Mouse (Mus musculus): ENCODE data around the gene Mt2.
"Not testable (repeated sequence)": the region's sequence is repeated elsewhere in the genome, so short reads cannot be mapped to it uniquely, and the experiment has no call there.

The Mt2 gene

GRCm38 (mm10) chr8:94172075-94172808 lies at the start of gene Mt2:
Gene Mt2, plus strand, starts transcription at chr8:94172664.
- DNase-seq (ENCODE audit: low read depth, low spot score) = no peak

- peak; percentile 41 for DNase-seq (ENCODE audit: low read depth, low spot score)
Measured at GRCm38 (mm10) chr8:94122711-94123468, 49.6 kb upstream of the Mt2 start.

GRCm38 (mm10) chr8:94127711-94128110 lies 44.8 kb upstream of the Mt2 start:
- DNase-seq (ENCODE audit: low read depth, low spot score) = no peak

DNA sequence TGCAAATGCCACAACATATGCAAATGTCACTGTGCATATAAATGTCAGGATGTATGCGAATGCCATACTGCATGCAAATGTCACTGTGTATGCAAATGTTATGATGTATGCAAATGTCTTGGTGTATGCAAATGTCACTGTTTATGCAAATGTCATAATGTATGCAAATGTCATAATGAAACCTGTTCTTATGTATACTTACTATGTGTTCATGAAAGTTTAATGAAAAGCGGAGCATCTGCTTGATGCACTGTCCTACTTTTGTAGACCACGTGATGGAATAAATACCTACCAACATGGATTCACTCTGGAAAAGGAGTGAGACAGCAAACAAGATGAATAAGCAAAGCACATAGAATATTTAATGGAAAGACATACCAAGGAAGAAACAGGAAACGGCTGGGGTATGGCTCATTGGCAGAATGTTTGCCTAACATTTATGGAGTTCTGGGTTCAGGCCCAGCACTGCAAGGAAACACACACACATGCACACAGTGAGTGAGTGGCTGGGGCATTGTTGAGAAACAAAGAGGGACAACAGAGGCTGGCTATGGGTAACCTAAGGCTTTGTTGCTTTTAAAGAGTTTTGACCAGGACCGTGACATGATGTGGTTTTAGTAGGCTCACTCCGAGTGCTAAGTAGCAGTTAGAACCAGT lies 43.2 kb upstream of the Mt2 start:
- DNase-seq (ENCODE audit: low read depth, low spot score) = no peak

- no peak for DNase-seq (ENCODE audit: low read depth, low spot score)
Measured at GRCm38 (mm10) chr8:94130126-94130525, 42.3 kb upstream of the Mt2 start.

GRCm38 (mm10) chr8:94132096-94132495 lies 40.4 kb upstream of the Mt2 start:
- no peak for DNase-seq (ENCODE audit: low read depth, low spot score)

DNA sequence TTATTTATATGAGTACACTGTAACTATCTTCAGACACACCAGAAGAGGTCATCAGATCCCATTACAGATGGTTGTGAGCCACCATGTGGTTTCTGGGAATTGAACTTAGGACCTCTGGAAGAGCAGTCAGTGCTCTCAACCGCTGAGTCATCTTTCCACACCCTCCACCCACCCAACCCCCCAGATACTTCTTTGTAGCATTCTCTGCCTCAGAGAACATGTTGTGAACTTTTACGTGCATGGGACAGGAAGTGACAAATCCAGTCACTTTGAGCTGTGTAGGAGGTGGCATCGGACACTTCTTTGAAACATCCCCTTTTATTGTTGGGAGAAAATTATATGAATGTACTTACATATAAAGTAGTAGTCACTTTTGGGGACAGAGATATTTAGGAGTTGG lies 37.9 kb upstream of the Mt2 start:
- not testable (repeated sequence) for DNase-seq (ENCODE audit: low read depth, low spot score)

DNA sequence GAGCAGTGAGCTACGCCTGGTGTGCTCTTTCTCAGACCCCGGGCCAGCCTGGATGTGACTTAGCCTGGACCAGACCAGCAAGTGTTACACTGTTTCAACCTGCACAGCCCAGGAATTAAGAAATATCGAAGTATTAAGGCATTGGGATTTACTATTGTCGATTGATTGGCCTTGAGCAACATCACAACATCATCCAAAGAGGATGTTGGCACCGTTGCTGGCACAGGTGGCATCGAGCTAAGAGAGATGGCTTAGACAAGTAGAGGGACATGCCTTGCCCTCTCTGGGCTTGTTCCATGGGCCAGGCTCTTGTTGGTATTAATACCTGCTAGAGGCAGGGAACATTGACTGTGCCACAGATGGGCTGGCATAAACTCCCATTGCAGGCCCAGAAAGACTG lies 36.9 kb upstream of the Mt2 start:
- DNase-seq (ENCODE audit: low read depth, low spot score) = no peak

DNA sequence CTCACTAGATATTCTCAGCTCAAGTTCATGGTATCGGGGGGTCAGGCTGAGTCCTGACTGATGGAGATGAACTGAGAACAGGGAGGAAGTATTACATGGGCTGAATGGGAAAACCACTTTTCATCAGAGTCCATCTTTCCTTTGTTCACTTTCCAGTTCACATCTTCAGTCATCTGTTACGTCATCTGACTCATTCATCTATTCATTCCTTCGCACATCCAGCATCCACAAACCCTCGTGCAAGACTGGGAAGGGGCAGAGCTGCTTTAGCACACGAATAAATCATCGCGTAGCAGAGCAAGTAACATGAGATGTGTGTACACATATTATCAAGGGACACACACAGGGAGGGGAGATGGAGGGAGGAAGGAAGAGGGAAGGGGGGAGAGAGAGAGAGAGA lies 36.3 kb upstream of the Mt2 start:
- DNase-seq (ENCODE audit: low read depth, low spot score) = no peak

GRCm38 (mm10) chr8:94136933-94137332 lies 35.5 kb upstream of the Mt2 start, which contains the start of gene Mt4:
Gene Mt4, plus strand, starts transcription at chr8:94137197.
- DNase-seq (ENCODE audit: low read depth, low spot score) = no peak

GRCm38 (mm10) chr8:94140266-94140795 lies 32.1 kb upstream of the Mt2 start:
- DNase-seq (ENCODE audit: low read depth, low spot score) = no peak

- no peak for DNase-seq (ENCODE audit: low read depth, low spot score)
Measured at GRCm38 (mm10) chr8:94148236-94148635, 24.2 kb upstream of the Mt2 start.

- peak; percentile 31 for DNase-seq (ENCODE audit: low read depth, low spot score)
Measured at GRCm38 (mm10) chr8:94150925-94151324, 21.5 kb upstream of the Mt2 start.

DNA sequence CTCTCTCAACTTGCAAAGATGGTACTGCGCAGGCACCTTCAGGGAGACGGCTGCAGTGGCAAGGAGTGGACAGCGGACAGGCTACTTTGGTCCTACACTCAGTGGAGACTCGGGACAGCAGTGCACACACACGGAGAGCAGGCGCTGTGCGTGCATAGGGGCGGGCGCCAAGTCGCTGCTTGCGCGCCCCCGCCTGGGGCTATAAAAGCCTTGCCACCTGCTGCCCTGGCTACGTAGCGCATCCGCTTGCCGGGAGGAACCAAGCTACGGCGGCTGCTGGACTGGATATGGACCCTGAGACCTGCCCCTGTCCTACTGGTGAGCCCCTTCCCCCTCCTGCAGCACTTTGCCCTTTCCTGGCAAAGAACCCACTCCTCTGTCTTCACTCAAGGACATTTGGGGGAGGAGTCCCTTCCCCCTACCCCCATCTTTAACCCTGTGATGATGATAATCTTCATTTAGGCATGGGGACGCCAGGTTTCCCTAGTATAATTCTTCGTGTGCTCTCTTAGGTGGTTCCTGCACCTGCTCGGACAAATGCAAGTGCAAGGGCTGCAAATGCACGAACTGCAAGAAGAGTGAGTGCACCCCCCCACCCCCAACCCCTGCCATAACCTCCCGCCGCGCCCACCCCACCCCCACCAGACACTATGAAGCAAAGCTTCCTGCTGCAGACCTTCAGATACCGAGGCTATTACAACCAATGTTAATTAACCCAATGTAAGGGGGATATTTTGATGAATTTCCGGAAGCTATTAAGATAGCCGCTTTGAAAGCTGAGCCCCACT lies 19.8 kb upstream of the Mt2 start, which contains the start of gene Mt3:
Mt3 (plus strand) TSS at position 95 of the 788 bp plus-strand sequence.
- DNase-seq (ENCODE audit: low read depth, low spot score) = peak; percentile 83

- DNase-seq (ENCODE audit: low read depth, low spot score) = no peak
Measured at GRCm38 (mm10) chr8:94153451-94153850, 19.0 kb upstream of the Mt2 start.

DNA sequence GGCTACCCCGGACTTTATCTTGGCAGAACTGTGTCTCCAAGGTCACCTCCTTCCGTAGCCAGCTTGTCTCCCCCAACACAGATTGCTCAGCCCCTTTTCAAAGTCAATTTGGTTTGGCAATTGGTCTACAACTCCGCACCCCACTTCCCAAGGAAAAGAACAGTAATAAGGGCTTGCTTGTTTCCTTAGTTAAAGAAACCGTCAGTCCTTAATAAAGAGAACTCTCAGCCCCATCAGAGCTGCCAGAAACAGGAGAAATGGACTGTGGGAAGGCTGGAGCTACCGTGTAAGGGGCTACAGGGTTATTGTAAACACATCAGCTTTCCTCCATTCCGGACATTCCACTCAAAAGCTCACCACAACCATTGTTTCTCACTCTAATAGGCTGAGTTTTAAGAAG lies 17.9 kb upstream of the Mt2 start:
- no peak for DNase-seq (ENCODE audit: low read depth, low spot score)

DNA sequence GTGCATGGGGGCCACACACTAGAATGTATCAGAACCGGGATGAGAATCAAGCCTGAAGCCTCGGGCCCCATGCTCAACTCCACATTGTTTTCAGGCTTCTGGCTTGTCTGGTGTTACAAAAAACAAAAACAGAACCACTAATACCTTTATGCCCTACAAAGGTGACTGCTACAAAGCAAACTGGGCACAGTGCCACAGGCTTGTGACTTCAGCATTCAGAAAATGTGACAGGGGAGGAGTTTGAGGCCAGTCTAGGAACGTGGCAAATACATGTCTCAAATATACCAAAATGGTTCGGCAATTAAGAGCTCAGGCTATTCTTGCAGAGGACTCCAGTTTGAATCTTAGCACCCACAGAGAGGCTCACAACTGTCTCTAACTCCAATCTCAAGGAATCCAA lies 16.4 kb upstream of the Mt2 start:
- no peak for DNase-seq (ENCODE audit: low read depth, low spot score)

- DNase-seq (ENCODE audit: low read depth, low spot score) = not testable (repeated sequence)
Measured at GRCm38 (mm10) chr8:94165772-94166171, 6.7 kb upstream of the Mt2 start.

DNA sequence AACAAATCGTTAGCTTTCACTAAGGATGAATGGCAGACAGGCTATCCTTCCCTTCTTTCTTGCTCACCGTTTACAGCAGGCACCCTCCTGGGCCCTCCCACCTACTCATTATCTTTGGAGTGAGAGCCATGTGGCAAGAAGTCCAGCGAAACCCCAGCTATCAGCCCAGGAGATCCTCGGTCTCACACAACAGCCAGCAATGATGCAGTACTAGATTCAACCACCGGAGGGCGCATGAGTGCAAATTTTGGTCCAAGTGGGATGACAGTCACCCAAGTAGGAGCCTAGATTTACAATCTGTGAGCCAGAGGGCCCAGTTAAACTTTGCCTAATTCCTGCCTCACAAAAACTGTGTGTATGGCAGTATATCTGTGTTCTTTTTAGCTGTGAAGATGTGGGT lies 5.2 kb upstream of the Mt2 start:
- DNase-seq (ENCODE audit: low read depth, low spot score) = peak; percentile 83

GRCm38 (mm10) chr8:94169547-94169946 lies 2.9 kb upstream of the Mt2 start:
- no peak for DNase-seq (ENCODE audit: low read depth, low spot score)

DNA sequence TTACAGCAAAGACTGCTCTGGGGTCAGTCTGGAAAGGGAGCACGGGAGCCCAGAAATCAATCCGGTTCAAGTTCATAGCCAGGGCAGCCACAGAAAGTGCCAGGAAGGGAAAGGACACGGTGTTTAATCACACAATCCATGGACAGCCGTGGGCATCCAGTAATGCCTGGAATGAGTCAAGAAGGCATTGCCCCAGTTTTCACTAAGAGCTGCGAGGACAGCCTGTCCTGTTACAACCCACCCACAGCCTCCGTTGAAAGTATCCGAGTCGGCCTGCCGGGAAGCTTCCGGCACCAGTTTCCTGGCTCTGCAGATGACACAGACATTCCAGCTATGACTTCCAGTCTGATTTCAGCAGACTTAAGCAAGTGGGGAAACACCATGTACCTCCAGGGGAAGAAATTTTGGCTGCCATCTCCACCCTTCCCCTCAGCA lies 1.1 kb upstream of the Mt2 start:
- DNase-seq (ENCODE audit: low read depth, low spot score) = no peak

Measured in A20 (cell line).